Mouse (Mus musculus) cerebellum, adult (tissue): ENCODE results near the gene Capn15.
A peak's percentile ranks its signal among the peaks of the same experiment; 100 is the strongest.

Experiments
- ATAC-seq: cut with Nextera tagmentation; 2 replicates; pipeline ENCODE4 v1.9.2; 2017; ENCODE audit warnings: mild to moderate bottlenecking, moderate library complexity, mixed read lengths; ENCODE audit not compliant: insufficient number of reproducible peaks, low FRiP score, low TSS enrichment

The Capn15 gene

GRCm38 (mm10) chr17:25985306-25986294 lies at the start of gene Capn15:
Gene Capn15, minus strand, starts transcription at chr17:25985796.
- ATAC-seq, result peak; percentile 94

GRCm38 (mm10) chr17:26032037-26032436 lies 46.4 kb upstream of the Capn15 start:
- no peak for ATAC-seq

- peak; percentile 72; the same call in 1 of the 2 replicates for ATAC-seq
Measured at GRCm38 (mm10) chr17:26031583-26031982, 46.0 kb upstream of the Capn15 start.

- ATAC-seq, result no peak
Measured at GRCm38 (mm10) chr17:26028261-26028660, 42.7 kb upstream of the Capn15 start.

GRCm38 (mm10) chr17:26024674-26025073 lies 39.1 kb upstream of the Capn15 start:
- ATAC-seq, result no peak

- ATAC-seq, result no peak
Measured at GRCm38 (mm10) chr17:26023966-26024365, 38.4 kb upstream of the Capn15 start.

GRCm38 (mm10) chr17:26023181-26023580 lies 37.6 kb upstream of the Capn15 start:
- ATAC-seq, result no peak

GRCm38 (mm10) chr17:26021728-26022341 lies 36.2 kb upstream of the Capn15 start:
- ATAC-seq, result no peak

- ATAC-seq, result no peak
Measured at GRCm38 (mm10) chr17:26020848-26021347, 35.3 kb upstream of the Capn15 start.

GRCm38 (mm10) chr17:26018388-26018787 lies 32.8 kb upstream of the Capn15 start:
- ATAC-seq, result no peak

GRCm38 (mm10) chr17:26017949-26018348 lies 32.4 kb upstream of the Capn15 start:
- ATAC-seq, result no peak

GRCm38 (mm10) chr17:26017021-26017420 lies 31.4 kb upstream of the Capn15 start:
- no peak for ATAC-seq

GRCm38 (mm10) chr17:26013711-26014110 lies 28.1 kb upstream of the Capn15 start:
- ATAC-seq, result no peak

GRCm38 (mm10) chr17:26011841-26012460 lies 26.4 kb upstream of the Capn15 start:
- peak; percentile 80; the same call in 1 of the 2 replicates for ATAC-seq

GRCm38 (mm10) chr17:26009540-26009939 lies 23.9 kb upstream of the Capn15 start:
- no peak for ATAC-seq

- ATAC-seq, result no peak
Measured at GRCm38 (mm10) chr17:26008787-26009186, 23.2 kb upstream of the Capn15 start.

GRCm38 (mm10) chr17:26008331-26008730 lies 22.7 kb upstream of the Capn15 start:
- no peak for ATAC-seq

- no peak for ATAC-seq
Measured at GRCm38 (mm10) chr17:26007646-26008045, 22.1 kb upstream of the Capn15 start.

GRCm38 (mm10) chr17:26005731-26006450 lies 20.3 kb upstream of the Capn15 start:
- ATAC-seq, result no peak

GRCm38 (mm10) chr17:26004711-26005110 lies 19.1 kb upstream of the Capn15 start:
- no peak for ATAC-seq
